13 mouse cellular contexts compared by ENCODE assay signal in the genomic region with DNA sequence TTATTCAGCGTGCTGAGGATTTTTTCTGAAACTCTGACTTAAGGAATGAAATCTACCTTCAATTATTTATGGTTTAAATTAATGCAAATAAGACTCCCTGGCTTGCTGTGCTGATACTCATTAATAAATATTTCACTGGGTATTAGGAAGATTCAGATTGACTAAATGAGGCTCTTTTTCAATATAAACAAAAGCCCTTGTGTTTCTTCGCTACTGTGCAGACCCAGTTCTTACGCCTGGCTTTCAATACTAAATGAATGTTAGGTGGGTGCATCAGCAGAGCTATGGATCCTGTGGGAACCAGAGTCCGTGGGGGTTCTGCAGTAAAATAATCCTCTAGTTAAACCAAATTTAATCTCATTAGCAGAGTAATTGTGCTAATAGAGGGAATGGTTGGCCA.
DNase-seq lines count a peak whose midpoint lies in the region; ATAC-seq lines count a peak whose summit lies in the region.
"Had no signal": no experiment of that assay in that cellular context is flagged by ENCODE, and none has a peak within 500 bp of the region (broad histone marks: within the 10 kb centered on the region; RNA-seq: fewer than 3 reads in every experiment).

No protein-coding gene starts in this region.

- H3K4me1 ChIP-seq in forebrain, embryonic 15.5 days, result peaks cover 25% of the 10 kb centered on the region
- peaks cover 16% of the 10 kb centered on the region for H3K4me1 ChIP-seq in hindbrain, embryonic 14.5 days (replicated peaks; ENCODE audit: control insufficient read depth, insufficient read depth, low read length)
- peaks cover 25% of the 10 kb centered on the region for H3K4me1 ChIP-seq in midbrain, embryonic 13.5 days (replicated peaks)
- H3K4me1 ChIP-seq: kidney, embryonic 15.5 days had no signal

- H3K36me3 ChIP-seq in forebrain, embryonic 15.5 days, result no peaks in the 10 kb centered on the region
- H3K36me3 ChIP-seq in hindbrain, embryonic 14.5 days (replicated peaks; ENCODE audit: control insufficient read depth, insufficient read depth), result no peaks in the 10 kb centered on the region
- H3K36me3 ChIP-seq in midbrain, embryonic 13.5 days, result no peaks in the 10 kb centered on the region
- H3K36me3 ChIP-seq: kidney, embryonic 15.5 days had no signal

- H3K4me3 ChIP-seq in forebrain, embryonic 15.5 days, result no peak overlapping the region
- no peak overlapping the region for H3K4me3 ChIP-seq in hindbrain, embryonic 14.5 days (replicated peaks; ENCODE audit: low read length)
- no peak overlapping the region for H3K4me3 ChIP-seq in midbrain, embryonic 13.5 days (replicated peaks)
- H3K4me3 ChIP-seq: kidney, embryonic 15.5 days; myocyte had no signal

- H3K4me2 ChIP-seq in forebrain, embryonic 15.5 days (replicated peaks), result no peak overlapping the region
- H3K4me2 ChIP-seq in hindbrain, embryonic 14.5 days (replicated peaks), result 0 out of 2 replicates have a peak overlapping the region, but pooled peaks have one; percentile 12
- 0 out of 2 replicates have a peak overlapping the region, but pooled peaks have one; percentile 9 for H3K4me2 ChIP-seq in midbrain, embryonic 13.5 days (replicated peaks)
- H3K4me2 ChIP-seq: kidney, embryonic 15.5 days had no signal

- WGBS in forebrain, embryonic 15.5 days, result 5% methylated on average over 4 of the region's 4 CpGs
- 20% methylated on average over 4 of the region's 4 CpGs for WGBS in hindbrain, embryonic 14.5 days
- WGBS in midbrain, embryonic 13.5 days, result 13% methylated on average over 4 of the region's 4 CpGs

- H3K27me3 ChIP-seq in forebrain, embryonic 15.5 days, result no peaks in the 10 kb centered on the region
- no peaks in the 10 kb centered on the region for H3K27me3 ChIP-seq in hindbrain, embryonic 14.5 days (ENCODE audit: control insufficient read depth, insufficient read depth, low read length)
- no peaks in the 10 kb centered on the region for H3K27me3 ChIP-seq in midbrain, embryonic 13.5 days
- H3K27me3 ChIP-seq: kidney, embryonic 15.5 days had no signal

- peak overlapping the region; percentile 79 for H3K27ac ChIP-seq in forebrain, embryonic 15.5 days (replicated peaks)
- peak overlapping the region; percentile 88 for H3K27ac ChIP-seq in hindbrain, embryonic 14.5 days
- peak overlapping the region; percentile 74 for H3K27ac ChIP-seq in midbrain, embryonic 13.5 days
- H3K27ac ChIP-seq: kidney, embryonic 15.5 days had no signal

- H3K9me3 ChIP-seq in forebrain, embryonic 15.5 days, result peaks cover 7% of the 10 kb centered on the region; the same call in 1 of the 2 replicates
- peaks cover 18% of the 10 kb centered on the region; the same call in 1 of the 2 replicates for H3K9me3 ChIP-seq in hindbrain, embryonic 14.5 days (ENCODE audit: control insufficient read depth, low read length)
- peaks cover 9% of the 10 kb centered on the region; the same call in 1 of the 2 replicates for H3K9me3 ChIP-seq in midbrain, embryonic 13.5 days

- DNase-seq in hindbrain, embryonic 14.5 days (ENCODE audit: low spot score), result no peak
- peak; percentile 59 for DNase-seq in retina, postnatal 1 day
- DNase-seq in kidney, postnatal 10 days, result no peak
- no peak for DNase-seq in cerebellum, postnatal 25 days
- no peak for DNase-seq in frontal cortex, postnatal 25 days (ENCODE audit: low spot score in 2 of 2)
- DNase-seq: cerebellum, postnatal 10 days; heart, adult 18-20 months; lung, adult 2 months; thymus, adult 2 months had no signal

- peak; percentile 61 for ATAC-seq in forebrain, embryonic 15.5 days (replicated peaks)
- peak; percentile 24; the same call in 1 of the 2 replicates for ATAC-seq in hindbrain, embryonic 14.5 days (ENCODE audit: low FRiP score)
- peak; percentile 70 for ATAC-seq in midbrain, embryonic 13.5 days

- H3K9ac ChIP-seq in forebrain, embryonic 15.5 days (replicated peaks), result no peak overlapping the region
- 0 out of 2 replicates have a peak overlapping the region, but pooled peaks have one; percentile 20 for H3K9ac ChIP-seq in hindbrain, embryonic 14.5 days
- no peak overlapping the region for H3K9ac ChIP-seq in midbrain, embryonic 13.5 days (replicated peaks)
- H3K9ac ChIP-seq: kidney, embryonic 15.5 days had no signal
